Mouse (Mus musculus) thymus, adult 2 months (tissue): ENCODE results near the gene Smco3.

Experiments used
- CTCF ChIP-seq: fragments of 200-500 bp; IDR thresholded peaks from 2 replicates; pipeline ENCODE4 v1.5.1; 2012; ENCODE audit warnings: mild to moderate bottlenecking, control low read depth, low read length, moderate library complexity, borderline replicate concordance; ENCODE audit not compliant: control insufficient read depth, poor library complexity, insufficient read depth; ENCODE audit errors: extremely low read depth
- POLR2A ChIP-seq: fragments of 200-500 bp; IDR thresholded peaks from 2 replicates; pipeline ENCODE4 v1.6.1; 2012; ENCODE audit warnings: mild to moderate bottlenecking, low read length, control low read depth, moderate library complexity; ENCODE audit not compliant: control insufficient read depth, poor library complexity, insufficient read depth; ENCODE audit errors: extremely low read depth

GRCm38 (mm10) chr6:136852348-136852747 lies 17.1 kb upstream of the Smco3 start:
- TF ChIP-seq CTCF (no peak), POLR2A (no peak)
